Mouse (Mus musculus): Measurements from ENCODE around the gene Ypel4. TPM values are rescaled to one million over a fixed set of nuclear protein-coding genes. Genes with fewer than 3 reads are reported as not detected.
A peak's percentile ranks its signal among the peaks of the same experiment; 100 is the strongest.

Gene Ypel4
- polyA plus RNA-seq, 1 experiment from 2014 or later, result 4.1 TPM

- ATAC-seq (replicated peaks; ENCODE audit: low FRiP score, low read depth) (no peak), DNase-seq (ENCODE audit: low spot score) (peak; percentile 68)
- WGBS, result 48% methylated on average over 15 of the region's 15 CpGs
- no peaks in the 10 kb centered on the region for H3K9me3 ChIP-seq (replicated peaks; ENCODE audit: low read length)
- peak overlapping the region; percentile 89; the same call in 1 of the 2 replicates for H3K9ac ChIP-seq (ENCODE audit: low read depth, low read length)
- peak overlapping the region; percentile 85 for H3K4me2 ChIP-seq (ENCODE audit: low read length)
- no peaks in the 10 kb centered on the region for H3K36me3 ChIP-seq (ENCODE audit: insufficient read depth, low read length)
- peaks cover 54% of the 10 kb centered on the region for H3K4me1 ChIP-seq (replicated peaks; ENCODE audit: insufficient read depth, low read length)
- H3K27ac ChIP-seq, result peak overlapping the region; percentile 34; the same call in 1 of the 2 replicates
- peak; percentile 59 for TF ChIP-seq CTCF (IDR thresholded peaks at IDR 0.05; ENCODE audit: low read depth)
- no peaks in the 10 kb centered on the region for H3K27me3 ChIP-seq (ENCODE audit: insufficient read depth, low read length)
- no peak overlapping the region; the same call in 1 of the 2 replicates for H3K4me3 ChIP-seq (replicated peaks; ENCODE audit: low read depth, low read length)
Measured at GRCm38 (mm10) chr2:84740608-84741333, 6.9 kb downstream of the Ypel4 start.

GRCm38 (mm10) chr2:84741841-84742450 is 8.1 kb downstream of the Ypel4 start:
- peak overlapping the region; percentile 89; the same call in 1 of the 2 replicates for H3K9ac ChIP-seq (ENCODE audit: low read depth, low read length)
- peak overlapping the region; percentile 97 for H3K27ac ChIP-seq
- peak overlapping the region; percentile 85 for H3K4me2 ChIP-seq (ENCODE audit: low read length)
- ATAC-seq (replicated peaks; ENCODE audit: low FRiP score, low read depth) (no peak), DNase-seq (ENCODE audit: low spot score) (no peak)
- H3K4me3 ChIP-seq (replicated peaks; ENCODE audit: low read depth, low read length), result peak overlapping the region; percentile 88
- peaks cover 42% of the 10 kb centered on the region for H3K4me1 ChIP-seq (replicated peaks; ENCODE audit: insufficient read depth, low read length)
- TF ChIP-seq CTCF (IDR thresholded peaks at IDR 0.05; ENCODE audit: low read depth), result no peak
- H3K9me3 ChIP-seq (replicated peaks; ENCODE audit: low read length), result no peaks in the 10 kb centered on the region
- H3K36me3 ChIP-seq (ENCODE audit: insufficient read depth, low read length), result no peaks in the 10 kb centered on the region
- WGBS, result 0% methylated on average over 5 of the region's 5 CpGs
- no peaks in the 10 kb centered on the region for H3K27me3 ChIP-seq (ENCODE audit: insufficient read depth, low read length)

- peak; percentile 49 for ATAC-seq (replicated peaks; ENCODE audit: low FRiP score, low read depth)
- no peaks in the 10 kb centered on the region for H3K9me3 ChIP-seq (replicated peaks; ENCODE audit: low read length)
- peak overlapping the region; percentile 97 for H3K27ac ChIP-seq
- peak overlapping the region; percentile 89 for H3K9ac ChIP-seq (ENCODE audit: low read depth, low read length)
- WGBS, result 1% methylated on average over 25 of the region's 26 CpGs
- peak overlapping the region; percentile 85 for H3K4me2 ChIP-seq (ENCODE audit: low read length)
- peak; percentile 95 for DNase-seq (ENCODE audit: low spot score)
- TF ChIP-seq CTCF (IDR thresholded peaks at IDR 0.05; ENCODE audit: low read depth), result no peak
- no peaks in the 10 kb centered on the region for H3K36me3 ChIP-seq (ENCODE audit: insufficient read depth, low read length)
- peaks cover 35% of the 10 kb centered on the region for H3K4me1 ChIP-seq (replicated peaks; ENCODE audit: insufficient read depth, low read length)
- peak overlapping the region; percentile 88 for H3K4me3 ChIP-seq (replicated peaks; ENCODE audit: low read depth, low read length)
- no peaks in the 10 kb centered on the region for H3K27me3 ChIP-seq (ENCODE audit: insufficient read depth, low read length)
Measured at GRCm38 (mm10) chr2:84742451-84743283, 8.8 kb downstream of the Ypel4 start.

GRCm38 (mm10) chr2:84743561-84743960 is 9.7 kb downstream of the Ypel4 start, which contains the start of gene Gm19426:
TSS of gene Gm19426 (minus strand) at chr2:84743655.
- H3K36me3 ChIP-seq (ENCODE audit: insufficient read depth, low read length), result no peaks in the 10 kb centered on the region
- peak within 1 kb of the TSS; percentile 89 for H3K9ac ChIP-seq (ENCODE audit: low read depth, low read length)
- peak within 1 kb of the TSS; percentile 88 for H3K4me3 ChIP-seq (replicated peaks; ENCODE audit: low read depth, low read length)
- ATAC-seq (replicated peaks; ENCODE audit: low FRiP score, low read depth), result peak; percentile 90
- no peaks in the 10 kb centered on the region for H3K27me3 ChIP-seq (ENCODE audit: insufficient read depth, low read length)
- WGBS, result 1% methylated on average over 25 of the region's 25 CpGs
- no peaks in the 10 kb centered on the region for H3K9me3 ChIP-seq (replicated peaks; ENCODE audit: low read length)
- H3K4me2 ChIP-seq (ENCODE audit: low read length), result peak within 1 kb of the TSS; percentile 85
- no peak for TF ChIP-seq CTCF (IDR thresholded peaks at IDR 0.05; ENCODE audit: low read depth)
- peak within 1 kb of the TSS; percentile 97 for H3K27ac ChIP-seq
- DNase-seq (ENCODE audit: low spot score), result peak; percentile 99
- H3K4me1 ChIP-seq (replicated peaks; ENCODE audit: insufficient read depth, low read length), result peaks cover 32% of the 10 kb centered on the region

- Histone ChIP-seq H3K9me3 (replicated peaks; ENCODE audit: low read length) (no peaks in the 10 kb centered on the region), H3K9ac (ENCODE audit: low read depth, low read length) (peak overlapping the region; percentile 51; the same call in 1 of the 2 replicates), H3K4me1 (replicated peaks; ENCODE audit: insufficient read depth, low read length) (peaks cover 28% of the 10 kb centered on the region), H3K27ac (peak overlapping the region; percentile 97), H3K36me3 (ENCODE audit: insufficient read depth, low read length) (no peaks in the 10 kb centered on the region), H3K4me2 (ENCODE audit: low read length) (peak overlapping the region; percentile 85), H3K4me3 (replicated peaks; ENCODE audit: low read depth, low read length) (peak overlapping the region; percentile 88), H3K27me3 (ENCODE audit: insufficient read depth, low read length) (no peaks in the 10 kb centered on the region)
- 2% methylated on average over 10 of the region's 10 CpGs for WGBS
- ATAC-seq (replicated peaks; ENCODE audit: low FRiP score, low read depth) (peak; percentile 26; the same call in 1 of the 2 replicates), DNase-seq (ENCODE audit: low spot score) (peak; percentile 57)
- no peak for TF ChIP-seq CTCF (IDR thresholded peaks at IDR 0.05; ENCODE audit: low read depth)
Measured at GRCm38 (mm10) chr2:84744126-84744525, 10.3 kb downstream of the Ypel4 start.

- DNase-seq (ENCODE audit: low spot score) (peak; percentile 71), ATAC-seq (replicated peaks; ENCODE audit: low FRiP score, low read depth) (no peak)
- 50% methylated on average over 6 of the region's 6 CpGs for WGBS
- Histone ChIP-seq H3K36me3 (ENCODE audit: insufficient read depth, low read length) (no peaks in the 10 kb centered on the region), H3K4me3 (replicated peaks; ENCODE audit: low read depth, low read length) (no peak overlapping the region), H3K4me2 (ENCODE audit: low read length) (no peak overlapping the region), H3K27me3 (ENCODE audit: insufficient read depth, low read length) (no peaks in the 10 kb centered on the region), H3K9me3 (replicated peaks; ENCODE audit: low read length) (no peaks in the 10 kb centered on the region), H3K9ac (ENCODE audit: low read depth, low read length) (no peak overlapping the region), H3K27ac (no peak overlapping the region), H3K4me1 (replicated peaks; ENCODE audit: insufficient read depth, low read length) (no peaks in the 10 kb centered on the region)
- no peak for TF ChIP-seq CTCF (IDR thresholded peaks at IDR 0.05; ENCODE audit: low read depth)
Measured at GRCm38 (mm10) chr2:84750115-84750514, 16.3 kb downstream of the Ypel4 start.

Data from kidney, postnatal 0 days (tissue).